Mouse (Mus musculus): ENCODE data around the gene Acod1. TPM values are rescaled to one million over a fixed set of nuclear protein-coding genes. Genes with fewer than 3 reads are reported as not detected.

The Acod1 gene
- polyA plus RNA-seq, 1 experiment from 2014 or later = not detected

- peaks cover 3% of the 10 kb centered on the region; the same call in 1 of the 2 replicates for H3K4me1 ChIP-seq (ENCODE audit: control insufficient read depth, insufficient read depth, low read length)
- no peak overlapping the region for H3K27ac ChIP-seq (ENCODE audit: low read depth, low read length)
- ATAC-seq (ENCODE audit: low FRiP score) (no peak), DNase-seq (ENCODE audit: low spot score, missing footprints) (peak; percentile 79)
- H3K36me3 ChIP-seq (ENCODE audit: control insufficient read depth, insufficient read depth, low read length) = no peaks in the 10 kb centered on the region
- WGBS = 81% methylated on average over 10 of the region's 10 CpGs
- H3K4me3 ChIP-seq (ENCODE audit: low read depth, low read length) = no peak overlapping the region
- no peak overlapping the region for H3K4me2 ChIP-seq
- H3K27me3 ChIP-seq (ENCODE audit: control insufficient read depth, insufficient read depth, low read length) = no peaks in the 10 kb centered on the region
- H3K9me3 ChIP-seq (ENCODE audit: control insufficient read depth, low read length) = no peaks in the 10 kb centered on the region
- H3K9ac ChIP-seq (ENCODE audit: low read length) = no peak overlapping the region
Observed at GRCm38 (mm10) chr14:103102731-103103335, 56.1 kb downstream of the Acod1 start.

Other genes starting within 250 kb of the Acod1 start
- gene Kctd12, start 64.3 kb upstream of the Acod1 start, polyA plus RNA-seq (2014; fragmentation: Nextera tagmentation; extraction: Ambion mirVana) = 9.3 and 13.7 TPM in 2 replicates
- gene Cln5, start 23.2 kb downstream of the Acod1 start, polyA plus RNA-seq (2014; fragmentation: Nextera tagmentation; extraction: Ambion mirVana) = 27.1 and 30.4 TPM in 2 replicates
- 26.5 and 27.3 TPM in 2 replicates for gene Fbxl3, start 52.6 kb downstream of the Acod1 start, polyA plus RNA-seq (2014; fragmentation: Nextera tagmentation; extraction: Ambion mirVana)